Mouse (Mus musculus): Measurements from ENCODE around the gene Pa2g4. TPM values are rescaled to one million over a fixed set of nuclear protein-coding genes. Genes with fewer than 3 reads are reported as not detected.

Gene Pa2g4
- polyA plus RNA-seq, 1 experiment from 2014 or later: 205 TPM

- 89% methylated on average over 9 of the region's 9 CpGs for WGBS
- peaks cover 30% of the 10 kb centered on the region for H3K36me3 ChIP-seq
- H3K27me3 ChIP-seq (ENCODE audit: insufficient read depth, poor library complexity, severe bottlenecking): peaks cover 7% of the 10 kb centered on the region; the same call in 1 of the 2 replicates
- no peak for DNase-seq (ENCODE audit: low spot score)
- H3K4me3 ChIP-seq: no peak overlapping the region
- H3K4me1 ChIP-seq (replicated peaks): no peaks in the 10 kb centered on the region
- no peak overlapping the region for H3K27ac ChIP-seq
- H3K9me3 ChIP-seq: no peaks in the 10 kb centered on the region
Measured at GRCm38 (mm10) chr10:128508260-128508659, 57.5 kb downstream of the Pa2g4 start.

Other genes with a start within 250 kb of the Pa2g4 start
- gene Cnpy2, start 243.5 kb downstream of the Pa2g4 start, polyA plus RNA-seq (2016; fragmentation: Nextera tagmentation; extraction: Ambion mirVana): 252 and 259 TPM in 2 replicates
- gene Cs, start 228.3 kb downstream of the Pa2g4 start, polyA plus RNA-seq (2016; fragmentation: Nextera tagmentation; extraction: Ambion mirVana): 231 and 232 TPM in 2 replicates
- gene Coq10a, start 197.0 kb downstream of the Pa2g4 start, polyA plus RNA-seq (2016; fragmentation: Nextera tagmentation; extraction: Ambion mirVana): 14.5 and 21.6 TPM in 2 replicates
- 9.6 and 10.3 TPM in 2 replicates for gene Ankrd52, start 188.9 kb downstream of the Pa2g4 start, polyA plus RNA-seq (2016; fragmentation: Nextera tagmentation; extraction: Ambion mirVana)
- gene Slc39a5, start 164.8 kb downstream of the Pa2g4 start, polyA plus RNA-seq (2016; fragmentation: Nextera tagmentation; extraction: Ambion mirVana): 0.55 TPM in 1 of 2 replicates, not detected in the other
- 144 and 147 TPM in 2 replicates for gene Nabp2, start 154.5 kb downstream of the Pa2g4 start, polyA plus RNA-seq (2016; fragmentation: Nextera tagmentation; extraction: Ambion mirVana)
- gene Rnf41, start 154.3 kb downstream of the Pa2g4 start, polyA plus RNA-seq (2016; fragmentation: Nextera tagmentation; extraction: Ambion mirVana): 46.7 and 48.0 TPM in 2 replicates
- 72.2 and 106 TPM in 2 replicates for gene Smarcc2, start 106.7 kb downstream of the Pa2g4 start, polyA plus RNA-seq (2016; fragmentation: Nextera tagmentation; extraction: Ambion mirVana)
- gene Myl6, start 71.8 kb downstream of the Pa2g4 start, polyA plus RNA-seq (2016; fragmentation: Nextera tagmentation; extraction: Ambion mirVana): 866 and 958 TPM in 2 replicates
- gene Myl6b, start 67.3 kb downstream of the Pa2g4 start, polyA plus RNA-seq (2016; fragmentation: Nextera tagmentation; extraction: Ambion mirVana): 2.8 TPM in 2 replicates
- 20.2 and 22.0 TPM in 2 replicates for gene Esyt1, start 40.1 kb downstream of the Pa2g4 start, polyA plus RNA-seq (2016; fragmentation: Nextera tagmentation; extraction: Ambion mirVana)
- 16.9 and 19.9 TPM in 2 replicates for gene Zc3h10, start 18.2 kb downstream of the Pa2g4 start, polyA plus RNA-seq (2016; fragmentation: Nextera tagmentation; extraction: Ambion mirVana)
- 2,868 and 3,332 TPM in 2 replicates for gene Rpl41, start 16.7 kb downstream of the Pa2g4 start, polyA plus RNA-seq (2016; fragmentation: Nextera tagmentation; extraction: Ambion mirVana)
- 5.0 and 13.5 TPM in 2 replicates for gene Erbb3, start 23.7 kb upstream of the Pa2g4 start, polyA plus RNA-seq (2016; fragmentation: Nextera tagmentation; extraction: Ambion mirVana)
- 472 and 519 TPM in 2 replicates for gene Rps26, start 60.8 kb upstream of the Pa2g4 start, polyA plus RNA-seq (2016; fragmentation: Nextera tagmentation; extraction: Ambion mirVana)
- 2.6 and 3.5 TPM in 2 replicates for gene Ikzf4, start 80.0 kb upstream of the Pa2g4 start, polyA plus RNA-seq (2016; fragmentation: Nextera tagmentation; extraction: Ambion mirVana)
- 11.1 and 14.6 TPM in 2 replicates for gene Suox, start 108.1 kb upstream of the Pa2g4 start, polyA plus RNA-seq (2016; fragmentation: Nextera tagmentation; extraction: Ambion mirVana)
- 73.5 and 86.0 TPM in 2 replicates for gene Rab5b, start 130.3 kb upstream of the Pa2g4 start, polyA plus RNA-seq (2016; fragmentation: Nextera tagmentation; extraction: Ambion mirVana)
- gene Pmel, start 138.2 kb upstream of the Pa2g4 start, polyA plus RNA-seq (2016; fragmentation: Nextera tagmentation; extraction: Ambion mirVana): 7.1 and 7.3 TPM in 2 replicates
- 91.0 and 109 TPM in 2 replicates for gene Cdk2, start 139.0 kb upstream of the Pa2g4 start, polyA plus RNA-seq (2016; fragmentation: Nextera tagmentation; extraction: Ambion mirVana)
- 4.1 and 4.4 TPM in 2 replicates for gene Dgka, start 178.9 kb upstream of the Pa2g4 start, polyA plus RNA-seq (2016; fragmentation: Nextera tagmentation; extraction: Ambion mirVana)
- gene Pym1, start 181.9 kb upstream of the Pa2g4 start, polyA plus RNA-seq (2016; fragmentation: Nextera tagmentation; extraction: Ambion mirVana): 54.7 and 62.2 TPM in 2 replicates
- 0.36 and 0.39 TPM in 2 replicates for gene Mmp19, start 224.9 kb upstream of the Pa2g4 start, polyA plus RNA-seq (2016; fragmentation: Nextera tagmentation; extraction: Ambion mirVana)
- 50.4 and 56.0 TPM in 2 replicates for gene Dnajc14, start 238.1 kb upstream of the Pa2g4 start, polyA plus RNA-seq (2016; fragmentation: Nextera tagmentation; extraction: Ambion mirVana)
- 19.1 and 23.3 TPM in 2 replicates for gene Tmem198b, start 238.4 kb upstream of the Pa2g4 start, polyA plus RNA-seq (2016; fragmentation: Nextera tagmentation; extraction: Ambion mirVana)

Data from hindbrain, embryonic 10.5 days (tissue).